Mouse (Mus musculus): Measurements from ENCODE around the gene Neurod4.

Gene Neurod4

GRCm38 (mm10) chr10:130263203-130263602 is 16.8 kb downstream of the Neurod4 start:
- TF ChIP-seq GATA4 (IDR thresholded peaks at IDR 0.05; ENCODE audit: insufficient replicate concordance, low read length): no peak

- TF ChIP-seq GATA4 (IDR thresholded peaks at IDR 0.05; ENCODE audit: insufficient replicate concordance, low read length): no peak
Observed at GRCm38 (mm10) chr10:130259483-130259882, 20.6 kb downstream of the Neurod4 start.

- no peak for TF ChIP-seq GATA4 (IDR thresholded peaks at IDR 0.05; ENCODE audit: insufficient replicate concordance, low read length)
Observed at GRCm38 (mm10) chr10:130244271-130244670, 35.8 kb downstream of the Neurod4 start.

GRCm38 (mm10) chr10:130238318-130239209 is 41.5 kb downstream of the Neurod4 start:
- no peak for TF ChIP-seq GATA4 (IDR thresholded peaks at IDR 0.05; ENCODE audit: insufficient replicate concordance, low read length)

GRCm38 (mm10) chr10:130234576-130234975 is 45.5 kb downstream of the Neurod4 start:
- no peak for TF ChIP-seq GATA4 (IDR thresholded peaks at IDR 0.05; ENCODE audit: insufficient replicate concordance, low read length)

GRCm38 (mm10) chr10:130232117-130232516 is 47.9 kb downstream of the Neurod4 start:
- no peak for TF ChIP-seq GATA4 (IDR thresholded peaks at IDR 0.05; ENCODE audit: insufficient replicate concordance, low read length)

- no peak for TF ChIP-seq GATA4 (IDR thresholded peaks at IDR 0.05; ENCODE audit: insufficient replicate concordance, low read length)
Observed at GRCm38 (mm10) chr10:130229584-130229983, 50.5 kb downstream of the Neurod4 start.

- no peak for TF ChIP-seq GATA4 (IDR thresholded peaks at IDR 0.05; ENCODE audit: insufficient replicate concordance, low read length)
Observed at GRCm38 (mm10) chr10:130228246-130228645, 51.8 kb downstream of the Neurod4 start.

GRCm38 (mm10) chr10:130225034-130225433 is 55.0 kb downstream of the Neurod4 start:
- TF ChIP-seq GATA4 (IDR thresholded peaks at IDR 0.05; ENCODE audit: insufficient replicate concordance, low read length): no peak
